ENCODE assay signal across 25 mouse cellular contexts in genomic region chr10:53605328-53605727, GRCm38 (mm10). TPM values are rescaled to one million over a fixed set of nuclear protein-coding genes. Genes with fewer than 3 reads are reported as not detected.
A peak's percentile ranks its signal among the peaks of the same experiment; 100 is the strongest.
DNase-seq lines count a peak whose midpoint lies in the region; ATAC-seq and TF ChIP-seq lines count a peak whose summit lies in the region.
"Had no signal": no experiment of that assay in that cellular context is flagged by ENCODE, and none has a peak within 500 bp of the region (broad histone marks: within the 10 kb centered on the region; RNA-seq: fewer than 3 reads in every experiment).

No protein-coding gene starts in this region.

- WGBS in heart, adult 2 months = 62% methylated on average over 2 of the region's 2 CpGs
- WGBS in lung, postnatal 0 days = 44% methylated on average over 2 of the region's 2 CpGs

- no peaks in the 10 kb centered on the region for H3K27me3 ChIP-seq in heart, adult 2 months (ENCODE audit: control insufficient read depth, insufficient read depth, low read length)
- H3K27me3 ChIP-seq in lung, postnatal 0 days (replicated peaks; ENCODE audit: insufficient read depth, low read length) = no peaks in the 10 kb centered on the region
- H3K27me3 ChIP-seq: embryonic facial prominence, embryonic 13.5 days; forebrain, embryonic 12.5 days; stomach, embryonic 15.5 days had no signal

- DNase-seq in heart, adult 2 months = no peak
- DNase-seq in heart, postnatal 36 days = no peak
- no peak for DNase-seq in lung, postnatal 0 days (ENCODE audit: low spot score)
- no peak for DNase-seq in lung, postnatal 36 days
- peak; percentile 16 for DNase-seq in brain, adult 2 months (ENCODE audit: low read depth, low spot score)
- no peak for DNase-seq in spleen, adult 18-20 months
- no peak for DNase-seq in yolk sac, embryonic 10.5 days (ENCODE audit: low spot score)
- DNase-seq: adrenal gland, postnatal 36 days; B cell, adult 2 months; cerebellum, adult 11-12 months; cerebellum, postnatal 10 days; kidney, adult 8-10 months; kidney, postnatal 25 days; lung, embryonic 14.5 days; lung, postnatal 4 days; thymus, adult 2 months; thymus, postnatal 4 days had no signal

- TF ChIP-seq POLR2A in heart, adult 2 months (IDR thresholded peaks at IDR 0.05; ENCODE audit: insufficient read depth, low read depth, low read length) = no peak

- no peak overlapping the region for H3K4me2 ChIP-seq in lung, postnatal 0 days (replicated peaks; ENCODE audit: low read depth, low read length)
- H3K4me2 ChIP-seq: embryonic facial prominence, embryonic 13.5 days; forebrain, embryonic 12.5 days; lung, embryonic 14.5 days; stomach, embryonic 15.5 days had no signal

- intact Hi-C loops in heart, adult 2 months (cut with DNase I) = loop anchor here (10.0 kb wide), 1 partner anchor 261 kb away; no protein-coding TSS in a partner anchor
- intact Hi-C loops in heart, postnatal 36 days (cut with DNase I) = no loop called here

- H3K36me3 ChIP-seq in heart, adult 2 months (ENCODE audit: control insufficient read depth, insufficient read depth, low read length) = peaks cover 4% of the 10 kb centered on the region
- H3K36me3 ChIP-seq in lung, postnatal 0 days (ENCODE audit: insufficient read depth, low read length) = peaks cover 16% of the 10 kb centered on the region; the same call in 1 of the 2 replicates

- no peaks in the 10 kb centered on the region for H3K9me3 ChIP-seq in lung, postnatal 0 days (ENCODE audit: low read length)
- H3K9me3 ChIP-seq: embryonic facial prominence, embryonic 13.5 days; forebrain, embryonic 12.5 days; heart, embryonic 10.5 days; stomach, embryonic 15.5 days had no signal

- no peak overlapping the region for H3K27ac ChIP-seq in heart, adult 2 months
- no peak overlapping the region for H3K27ac ChIP-seq in lung, postnatal 0 days (ENCODE audit: low read length)
- H3K27ac ChIP-seq: embryonic facial prominence, embryonic 13.5 days; forebrain, embryonic 12.5 days; heart, embryonic 10.5 days; liver, embryonic 14.5 days; stomach, embryonic 15.5 days had no signal

- peak; percentile 31; the same call in 1 of the 2 replicates for TF ChIP-seq CTCF in heart, adult 2 months (IDR thresholded peaks at IDR 0.05)
- TF ChIP-seq CTCF in lung, postnatal 0 days (IDR thresholded peaks at IDR 0.05) = peak; percentile 24; the same call in 1 of the 2 replicates

- H3K79me2 ChIP-seq in heart, adult 2 months (replicated peaks; ENCODE audit: control insufficient read depth, insufficient read depth, low read length) = peaks cover 1% of the 10 kb centered on the region; the same call in 1 of the 2 replicates

- no peak overlapping the region for H3K9ac ChIP-seq in heart, adult 2 months (ENCODE audit: low read depth, low read length)
- no peak overlapping the region for H3K9ac ChIP-seq in lung, postnatal 0 days (replicated peaks; ENCODE audit: low read depth)
- H3K9ac ChIP-seq: embryonic facial prominence, embryonic 13.5 days; forebrain, embryonic 12.5 days; liver, embryonic 14.5 days; lung, embryonic 14.5 days; stomach, embryonic 15.5 days had no signal

- H3K4me1 ChIP-seq in heart, adult 2 months (ENCODE audit: control insufficient read depth, insufficient read depth, low read length) = no peaks in the 10 kb centered on the region
- H3K4me1 ChIP-seq in lung, postnatal 0 days (ENCODE audit: insufficient read depth, low read depth, low read length) = no peaks in the 10 kb centered on the region
- H3K4me1 ChIP-seq: heart, embryonic 10.5 days; stomach, embryonic 15.5 days had no signal

- no peak for ATAC-seq in lung, postnatal 0 days
- no peak for ATAC-seq in frontal cortex, adult (ENCODE audit: low TSS enrichment)
- ATAC-seq: midbrain, embryonic 16.5 days had no signal

- no peak for TF ChIP-seq EP300 in heart, adult 2 months (IDR thresholded peaks at IDR 0.05; ENCODE audit: insufficient read depth, low read depth, low read length)
- TF ChIP-seq EP300 in lung, postnatal 0 days (IDR thresholded peaks at IDR 0.05) = no peak

- no peak overlapping the region for H3K4me3 ChIP-seq in heart, adult 2 months
- H3K4me3 ChIP-seq in lung, postnatal 0 days (ENCODE audit: low read depth, low read length) = no peak overlapping the region
- H3K4me3 ChIP-seq: embryonic facial prominence, embryonic 13.5 days; erythroblast, embryonic 14.5 days; forebrain, embryonic 12.5 days; heart, embryonic 10.5 days; stomach, embryonic 15.5 days had no signal

RNA-seq across cellular contexts. Expression of gene Asf1a, which starts 8.8 kb away (rescaled TPM):
- total RNA-seq in heart, adult 2 months (2021) = 10 to 100 TPM; 26.7 to 27.0 TPM
- polyA plus RNA-seq in heart, adult 2 months (2012; rRNA removed) = 6.7 and 16.1 TPM in 2 replicates
- total RNA-seq in heart, postnatal 36 days (2021) = 10 to 100 TPM; 28.3 to 33.1 TPM
- 65.9 and 75.2 TPM in 2 replicates for polyA plus RNA-seq in lung, postnatal 0 days (2015; fragmentation: Nextera tagmentation; extraction: Ambion mirVana)

RNA-seq across cellular contexts. Expression of gene Mcm9, which starts 24.9 kb away (rescaled TPM):
- total RNA-seq in heart, adult 2 months (2021) = 1 to 10 TPM; 2.3 to 4.0 TPM
- 1.3 and 2.6 TPM in 2 replicates for polyA plus RNA-seq in heart, adult 2 months (2012; rRNA removed)
- 1 to 10 TPM; 3.7 TPM for total RNA-seq in heart, postnatal 36 days (2021)
- 4.4 and 4.5 TPM in 2 replicates for polyA plus RNA-seq in lung, postnatal 0 days (2015; fragmentation: Nextera tagmentation; extraction: Ambion mirVana)
